Mouse (Mus musculus) urinary bladder, postnatal 0 days (tissue): ENCODE measurements around the gene Marc1. TPM values are rescaled to one million over a fixed set of nuclear protein-coding genes. Genes with fewer than 3 reads are reported as not detected.

Source experiments
- microRNA counts: library from miRNA; unstranded; fragments of <30 nt; microRNA quantifications from one replicate; lab custom pipeline; 2016
- microRNA-seq: library from miRNA; unstranded; fragments of <30 nt; microRNA quantifications from one replicate; pipeline ENCODE4, GENCODE M21; 2016
- polyA plus RNA-seq: library from polyadenylated mRNA; unstranded; fragments of >200 nt; fragmentation: Nextera tagmentation; extraction: Ambion mirVana; gene quantifications from 2 replicates; pipeline ENCODE4 v1.2.1, GENCODE M21; 2015

The Marc1 gene
- 0.21 and 0.24 TPM in 2 replicates for polyA plus RNA-seq

DNA sequence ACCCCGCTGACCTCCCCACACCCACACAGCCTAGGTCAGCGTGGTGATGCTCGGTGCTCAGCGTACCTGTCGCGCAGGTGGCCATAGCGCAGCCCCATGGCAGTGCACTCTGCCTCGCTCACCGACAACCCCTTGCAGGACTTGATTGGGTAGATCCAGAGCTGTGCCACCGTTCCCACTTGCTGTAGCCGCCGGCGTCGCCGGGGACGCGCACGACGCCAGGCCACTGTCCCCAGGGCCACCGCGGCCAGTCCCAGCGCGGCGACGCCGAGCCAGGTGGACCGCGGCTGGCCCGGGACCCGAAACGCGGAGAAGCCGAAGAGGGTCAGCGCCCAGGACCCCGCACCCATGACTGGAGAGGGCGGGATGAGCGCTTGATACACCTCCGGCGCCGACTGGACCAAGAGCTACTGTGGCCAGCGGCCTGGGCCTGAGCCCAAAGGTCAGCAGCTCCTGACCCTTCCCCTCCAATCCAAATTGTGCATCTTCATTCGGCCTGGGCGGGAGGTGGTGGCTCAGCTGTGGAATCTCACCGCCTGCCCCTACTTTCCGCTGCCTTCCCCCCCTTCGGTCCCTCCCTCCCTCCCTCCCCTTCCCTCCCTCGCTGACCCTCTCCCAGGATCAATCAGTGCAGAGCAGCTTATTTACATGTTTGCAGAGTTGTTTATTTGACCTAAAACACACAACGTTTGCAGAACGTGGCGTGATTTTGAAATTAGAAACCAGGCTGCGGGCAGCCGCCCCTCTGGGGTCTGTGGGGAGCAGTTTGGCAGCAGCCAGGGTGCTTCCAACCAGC is at the start of gene Marc1:
TSS of gene Marc1 (minus strand) at position 534 of the 796 bp plus-strand sequence.

DNA sequence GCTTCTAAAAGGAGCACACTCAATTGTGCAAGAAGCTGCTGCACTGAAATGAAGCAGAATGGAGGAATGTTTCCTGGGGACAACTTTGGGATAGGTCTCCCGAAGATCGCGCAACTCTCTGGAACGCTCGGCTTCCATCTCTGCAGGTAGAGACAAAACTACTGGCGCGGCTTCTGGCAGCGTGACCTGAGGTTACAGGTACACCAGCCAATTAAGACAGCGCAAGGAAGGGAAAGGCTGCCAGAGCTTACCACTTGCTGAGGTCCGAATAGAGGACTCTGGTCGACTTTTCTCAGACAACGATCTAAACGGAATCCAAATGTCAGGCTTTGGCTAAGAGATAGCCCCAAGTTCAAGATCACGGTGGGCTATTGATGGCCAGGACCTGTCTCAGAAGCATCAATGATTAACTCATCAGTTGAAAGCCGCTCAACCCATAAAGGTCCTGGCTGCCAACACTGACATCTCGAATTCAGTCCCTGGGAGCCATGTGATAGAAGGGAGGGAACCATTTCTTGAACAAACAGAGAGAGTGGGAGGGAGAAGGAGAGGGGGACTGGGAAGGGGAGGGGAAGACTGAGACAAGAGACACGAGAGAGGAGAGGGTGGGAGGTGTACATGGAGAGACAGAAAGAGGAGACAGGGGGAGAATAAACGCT is 35.1 kb upstream of the Marc1 start, which contains the start of gene Marc2:
TSS of gene Marc2 (minus strand) at position 360 of the 659 bp plus-strand sequence.

MicroRNAs encoded within 50 kb of the gene (microRNA counts, 519-probe panel; counts per million panel counts)
- microRNA mmu-miR-1981 (lab: Ali Mortazavi, UCI): 3,929 counts per million, percentile 71 among the panel's probes with 10 or more counts

Small RNA genes lying within 50 kb of the gene (microRNA-seq; reads per million reads assigned to microRNA genes)
- 54.7 reads per million, percentile 41 among the genes with 10 or more reads in this experiment for gene Mir1981

Other genes starting within 250 kb of the Marc1 start
- gene Hlx, start 78.7 kb downstream of the Marc1 start, polyA plus RNA-seq: 7.7 and 8.0 TPM in 2 replicates
- gene Marc2, start 35.1 kb upstream of the Marc1 start, polyA plus RNA-seq: 124 and 125 TPM in 2 replicates
- gene C130074G19Rik, start 71.9 kb upstream of the Marc1 start, polyA plus RNA-seq: 1.1 and 1.3 TPM in 2 replicates
- gene Mark1, start 188.3 kb upstream of the Marc1 start, polyA plus RNA-seq: 1.2 TPM in 2 replicates